Mouse (Mus musculus): ENCODE results near the gene Phf21a.

DNA sequence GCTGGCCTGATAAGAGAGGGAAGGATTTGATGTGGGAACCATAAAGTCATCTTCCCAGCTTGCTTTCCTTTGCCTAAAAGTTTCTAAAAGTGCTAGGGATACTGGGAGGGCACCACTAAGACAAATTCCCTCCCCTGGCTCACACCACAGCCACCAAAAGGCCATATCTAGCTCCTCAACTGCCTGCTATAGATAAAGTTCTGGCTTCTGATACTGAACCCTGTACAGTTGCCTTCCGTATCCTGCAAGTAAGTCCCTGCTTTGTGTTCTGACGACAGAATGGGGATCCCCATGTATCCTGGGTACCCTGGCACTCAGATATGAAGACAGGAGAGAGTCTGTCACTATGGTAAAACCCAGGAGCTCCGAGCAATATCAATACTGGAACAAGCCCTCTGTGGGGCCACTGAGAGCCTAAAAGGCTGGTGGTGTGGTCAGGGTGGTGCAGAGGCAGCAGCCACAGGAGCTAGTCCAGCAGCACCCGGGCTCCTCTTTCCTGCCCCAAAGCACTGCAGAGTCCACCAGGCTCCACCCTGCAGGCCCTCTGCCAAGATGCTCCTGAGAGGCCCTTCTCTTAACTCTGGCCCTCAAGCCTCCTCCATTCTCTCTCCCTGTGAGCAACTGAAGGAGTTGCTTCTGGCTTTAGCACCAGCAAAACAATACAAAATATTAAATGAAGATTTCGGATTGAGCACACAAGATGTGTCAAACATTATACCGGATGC is 297.5 kb downstream of the Phf21a start:
- TF ChIP-seq CTCF (conservative IDR thresholded peaks at IDR 0.05; ENCODE audit: low read length), result no peak
- TF ChIP-seq NANOG (IDR thresholded peaks at IDR 0.05; ENCODE audit: borderline replicate concordance, low read length), result no peak
- TF ChIP-seq POU5F1 (IDR thresholded peaks at IDR 0.05; ENCODE audit: borderline replicate concordance, low read length), result no peak

Data from E14TG2a.4 (cell line).